Mouse (Mus musculus) mouse trophoblast stem cell (cell line): ENCODE results near the gene Epn3.

ENCODE experiments used
- in situ Hi-C, 2 experiments: fragments of 300-500 bp; cut with MseI, MboI; formaldehyde crosslinking; loops; 2 replicates in 1 of 2; 3 replicates in 1 of 2; pipeline ENCODE4 v1.15.1; 2025

Epn3 gene

GRCm38 (mm10) chr11:94498093-94498996 lies 1.4 kb downstream of the Epn3 start:
- in situ Hi-C loops = no loop called here

DNA sequence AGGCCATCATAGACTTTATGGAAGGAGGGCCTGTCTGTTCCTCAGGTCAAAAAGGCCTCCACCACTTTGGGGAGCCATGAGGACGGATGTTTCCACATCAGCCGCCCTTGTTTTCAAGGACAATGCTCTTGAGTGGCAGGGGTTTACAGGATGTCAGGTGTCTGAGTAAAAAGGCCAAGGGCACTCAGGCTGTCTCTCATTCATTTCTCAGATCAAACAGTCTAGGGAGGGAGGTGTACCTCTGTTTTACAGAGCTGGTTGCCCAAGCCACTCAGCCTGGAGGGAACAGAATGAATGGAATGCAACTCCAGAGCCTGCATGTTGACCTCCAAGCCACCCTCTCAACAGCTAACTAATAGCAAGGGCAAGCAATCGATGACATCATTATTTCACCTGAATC lies 4.4 kb downstream of the Epn3 start:
- in situ Hi-C loops = no loop called here

DNA sequence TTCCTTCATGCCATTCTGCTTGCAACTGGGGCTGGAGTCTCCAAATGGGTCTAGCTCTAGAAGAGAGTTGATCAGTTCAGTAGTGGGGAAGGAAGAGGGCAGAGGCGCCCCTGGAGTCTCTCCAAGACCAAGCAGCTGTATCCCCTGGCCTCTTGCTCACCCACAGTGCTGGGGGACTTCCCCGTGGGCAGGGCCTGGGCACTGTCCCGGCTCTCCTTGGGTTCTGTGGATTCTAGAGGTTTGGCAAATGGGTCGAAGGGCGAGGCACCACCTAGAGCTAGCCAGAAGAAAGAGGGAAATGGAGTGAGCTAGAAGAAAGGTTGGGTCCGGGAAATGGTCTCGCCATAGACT lies 8.1 kb downstream of the Epn3 start:
- in situ Hi-C loops = no loop called here

DNA sequence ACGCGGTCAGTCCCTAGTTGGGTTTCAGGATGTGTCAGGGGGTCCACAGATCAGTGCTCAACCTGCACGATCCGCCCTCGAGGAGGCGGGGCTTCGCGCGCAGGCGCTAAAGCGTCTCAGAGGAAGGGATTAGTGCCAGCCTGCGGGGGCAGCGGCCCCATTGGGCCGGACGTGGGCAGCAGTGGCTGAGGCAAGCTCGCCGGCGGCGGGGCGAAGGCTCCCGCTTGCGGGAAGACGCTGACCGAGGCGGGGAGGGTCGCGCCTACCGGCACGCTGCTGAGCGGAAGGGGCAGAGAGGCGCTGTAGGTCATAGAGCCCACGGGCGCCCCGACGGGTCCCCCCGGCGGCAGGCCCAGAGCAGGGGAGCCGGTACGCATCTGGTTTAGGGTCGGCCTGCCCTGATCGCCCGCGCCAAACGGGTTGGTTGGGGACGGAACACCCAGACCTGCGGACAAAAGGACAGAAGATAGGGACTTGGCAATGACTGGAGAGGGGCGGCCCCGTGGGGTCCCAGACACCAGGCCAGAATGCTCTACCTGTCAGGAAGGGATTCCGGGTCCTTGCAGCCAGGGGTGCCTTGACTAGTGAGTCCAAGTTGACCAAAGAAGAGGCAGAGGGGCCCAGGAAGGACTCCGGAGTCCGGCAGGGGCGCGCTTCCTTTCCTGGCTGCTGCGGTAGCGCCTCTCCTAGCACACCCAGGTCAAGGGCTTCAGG lies 8.6 kb downstream of the Epn3 start:
- in situ Hi-C loops = no loop called here

DNA sequence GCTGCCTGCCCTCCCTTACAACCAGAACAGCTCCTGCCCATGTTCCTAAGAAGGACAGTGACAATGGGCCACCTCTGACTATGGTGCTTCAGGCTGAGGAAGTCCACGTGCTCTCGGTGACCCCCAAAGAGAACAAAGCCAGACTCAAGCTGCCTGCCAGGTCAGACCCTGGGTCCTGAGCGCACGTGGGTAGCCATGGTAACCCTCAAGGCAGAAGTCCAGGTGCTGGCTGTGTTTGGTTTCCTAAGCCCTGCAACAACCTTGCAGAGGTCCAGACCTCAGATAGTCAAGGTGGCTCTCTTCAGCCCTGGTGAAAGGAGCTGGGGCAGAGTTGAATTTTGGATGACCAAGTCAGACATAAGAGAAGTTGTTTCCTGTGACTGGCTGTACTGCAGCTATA lies 10.0 kb downstream of the Epn3 start:
- in situ Hi-C loops = loop anchor here in 1 of 2 experiments (5.0 kb wide), 1 partner anchor 152 kb away; no protein-coding TSS in a partner anchor

DNA sequence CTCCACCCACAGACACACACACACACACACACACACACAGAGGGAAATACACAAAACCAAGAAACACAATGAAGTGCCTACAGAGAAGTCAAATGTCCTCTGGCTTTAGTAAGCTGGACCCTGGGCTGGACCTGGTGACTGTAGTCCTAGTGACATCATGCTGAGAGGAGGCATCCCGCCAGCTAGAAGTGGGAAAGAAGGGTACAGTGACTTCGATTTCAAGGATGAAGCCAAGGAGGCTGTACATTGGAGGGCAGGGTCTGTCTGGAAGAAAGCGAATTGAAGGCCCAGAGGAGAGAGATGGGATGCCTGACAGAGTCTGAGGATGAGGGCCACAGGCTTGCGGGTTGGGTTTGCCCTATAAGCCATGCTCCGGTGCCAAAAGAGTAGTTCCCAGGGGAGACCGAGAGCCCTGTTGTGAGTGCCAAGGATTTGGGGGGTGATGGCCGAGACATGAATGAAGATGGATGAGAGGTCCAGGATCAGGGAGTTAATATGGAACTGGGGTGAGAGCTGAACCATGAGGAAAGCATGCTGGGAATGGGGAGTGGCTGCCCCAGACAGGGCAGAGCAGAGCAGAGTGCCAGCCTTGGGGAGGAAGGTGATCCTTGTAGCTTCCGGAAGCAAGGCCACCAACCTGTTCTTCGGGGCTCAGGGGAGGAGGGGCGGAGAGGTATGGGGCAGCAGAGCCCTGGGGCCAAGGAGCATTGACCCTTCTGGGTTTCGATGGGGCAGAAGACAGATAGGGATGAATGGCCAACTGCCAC lies 10.8 kb downstream of the Epn3 start:
- in situ Hi-C loops = loop anchor here in 1 of 2 experiments (5.0 kb wide), 1 partner anchor 152 kb away; no protein-coding TSS in a partner anchor

GRCm38 (mm10) chr11:94486001-94486400 lies 13.8 kb downstream of the Epn3 start, which contains the start of gene Spata20:
Spata20 (minus strand) TSS chr11:94486179.
- in situ Hi-C loops = loop anchor here in 1 of 2 experiments (5.0 kb wide), 1 partner anchor 149 kb away; no protein-coding TSS in a partner anchor

GRCm38 (mm10) chr11:94485223-94485622 lies 14.6 kb downstream of the Epn3 start:
- in situ Hi-C loops = loop anchor here in 1 of 2 experiments (5.0 kb wide), 1 partner anchor 148 kb away; no protein-coding TSS in a partner anchor

DNA sequence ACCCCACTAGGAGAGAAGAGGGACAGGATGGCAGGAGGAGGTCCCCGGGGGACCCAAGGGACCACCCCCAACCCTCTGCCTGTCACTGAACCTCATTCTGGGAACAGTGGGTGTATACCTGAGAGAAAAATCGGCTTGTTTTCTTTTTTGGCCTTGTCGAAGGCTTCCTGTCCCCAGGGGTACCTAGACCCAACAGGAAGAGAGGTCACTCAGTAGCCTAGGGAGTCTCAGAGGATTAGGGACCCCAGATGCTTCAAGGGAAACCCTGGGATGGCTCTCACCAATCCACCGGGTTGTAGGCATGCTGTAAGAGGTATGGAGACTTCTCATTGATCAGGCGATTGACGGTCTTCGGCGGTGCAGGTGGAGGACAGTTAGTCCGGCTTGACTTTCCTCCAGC lies 15.1 kb downstream of the Epn3 start:
- in situ Hi-C loops = loop anchor here (5.0 kb wide), 1 partner anchor 147 kb away; no protein-coding TSS in a partner anchor

- in situ Hi-C loops = loop anchor here in 1 of 2 experiments (5.0 kb wide), 1 partner anchor 147 kb away; no protein-coding TSS in a partner anchor
Measured at GRCm38 (mm10) chr11:94483921-94484320, 15.9 kb downstream of the Epn3 start.

DNA sequence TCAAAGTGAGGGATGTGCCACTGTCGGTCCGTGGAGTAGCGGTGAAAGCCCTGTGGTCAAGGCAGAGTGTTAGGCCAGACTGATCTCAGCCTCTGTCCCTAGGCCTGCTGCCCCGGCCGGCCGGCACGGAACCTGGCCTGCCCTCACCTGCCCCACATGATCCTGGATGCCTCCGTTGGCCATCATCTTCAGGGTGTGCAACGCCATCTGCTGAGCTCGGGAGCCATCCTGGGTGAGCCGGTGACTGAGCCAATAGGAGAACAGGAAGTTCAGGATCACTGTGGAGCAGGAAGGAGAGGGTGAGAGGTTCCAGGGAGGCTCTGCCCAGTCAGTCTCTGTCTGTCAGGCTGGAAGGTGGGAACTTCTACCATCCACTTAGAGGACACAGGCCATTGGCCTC lies 16.3 kb downstream of the Epn3 start:
- in situ Hi-C loops = loop anchor here in 1 of 2 experiments (5.0 kb wide), 1 partner anchor 146 kb away; no protein-coding TSS in a partner anchor

DNA sequence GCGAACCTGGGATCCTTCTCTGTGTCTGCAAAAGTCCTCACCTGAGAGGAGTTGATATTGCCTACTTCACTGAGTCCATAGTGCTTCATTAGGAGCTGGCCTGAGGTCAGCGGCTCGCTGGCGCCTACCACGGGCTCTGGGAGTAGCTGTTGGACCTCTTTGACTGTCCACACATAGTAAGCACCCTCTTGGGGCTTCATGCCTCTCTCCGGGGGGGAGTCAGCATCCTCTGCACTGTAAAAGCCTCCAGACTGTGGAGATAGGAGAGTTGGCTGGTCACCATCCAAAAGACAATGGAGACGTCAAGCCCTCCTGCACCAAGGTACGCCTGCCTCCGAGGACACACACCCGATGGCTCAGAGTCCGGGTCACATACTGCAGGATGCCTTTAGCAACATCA lies 17.0 kb downstream of the Epn3 start:
- in situ Hi-C loops = loop anchor here in 1 of 2 experiments (5.0 kb wide), 1 partner anchor 145 kb away; no protein-coding TSS in a partner anchor

- in situ Hi-C loops = loop anchor here in 1 of 2 experiments (5.0 kb wide), 1 partner anchor 145 kb away; no protein-coding TSS in a partner anchor
Measured at GRCm38 (mm10) chr11:94481963-94482362, 17.8 kb downstream of the Epn3 start.

GRCm38 (mm10) chr11:94480382-94480781 lies 19.4 kb downstream of the Epn3 start:
- in situ Hi-C loops = loop anchor here in 1 of 2 experiments (5.0 kb wide), 1 partner anchor 143 kb away; no protein-coding TSS in a partner anchor

DNA sequence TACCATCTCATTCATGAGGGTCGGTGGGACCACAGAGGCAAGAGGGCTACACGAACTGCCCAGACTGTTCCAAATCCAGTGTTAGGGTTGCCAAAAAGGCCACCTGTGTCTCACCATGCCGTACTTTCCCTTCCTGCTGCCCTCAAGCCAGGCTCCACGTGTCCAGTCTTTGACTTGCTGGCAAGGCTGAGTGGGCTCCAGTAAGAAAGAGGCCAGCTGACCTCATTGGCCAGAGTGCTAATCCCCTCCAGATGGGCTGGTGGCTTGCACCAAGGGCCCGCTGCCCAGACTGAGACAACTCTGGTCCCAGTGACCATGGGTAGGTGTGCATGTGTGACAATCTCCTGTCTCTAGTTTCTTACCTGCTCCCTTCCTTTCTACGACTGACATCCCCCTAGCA lies 22.1 kb downstream of the Epn3 start:
- in situ Hi-C loops = no loop called here

- in situ Hi-C loops = no loop called here
Measured at GRCm38 (mm10) chr11:94475722-94476121, 24.1 kb downstream of the Epn3 start.

DNA sequence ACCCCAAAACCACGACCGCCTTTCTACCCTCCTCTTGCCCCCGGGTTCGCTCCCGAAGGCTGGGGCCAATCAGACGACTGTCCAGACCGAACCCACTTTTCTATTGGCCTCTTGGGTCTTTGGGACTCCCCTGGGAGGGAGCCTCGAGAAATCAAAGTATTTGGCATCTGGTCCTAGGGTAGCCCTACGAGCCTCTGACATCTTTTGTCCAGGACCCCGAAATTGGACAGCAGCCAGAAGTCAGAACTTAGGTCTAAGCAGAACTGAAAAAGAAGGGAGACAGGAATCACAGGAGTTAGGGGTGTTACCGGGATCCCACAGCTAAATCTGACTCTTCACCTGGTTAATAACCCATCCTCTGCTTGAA lies 25.2 kb downstream of the Epn3 start:
- in situ Hi-C loops = no loop called here

- in situ Hi-C loops = no loop called here
Measured at GRCm38 (mm10) chr11:94473707-94474543, 25.8 kb downstream of the Epn3 start, which contains the start of gene Cacna1g. Cacna1g (minus strand) TSS chr11:94474198.

- in situ Hi-C loops = no loop called here
Measured at GRCm38 (mm10) chr11:94472916-94473706, 26.7 kb downstream of the Epn3 start.

DNA sequence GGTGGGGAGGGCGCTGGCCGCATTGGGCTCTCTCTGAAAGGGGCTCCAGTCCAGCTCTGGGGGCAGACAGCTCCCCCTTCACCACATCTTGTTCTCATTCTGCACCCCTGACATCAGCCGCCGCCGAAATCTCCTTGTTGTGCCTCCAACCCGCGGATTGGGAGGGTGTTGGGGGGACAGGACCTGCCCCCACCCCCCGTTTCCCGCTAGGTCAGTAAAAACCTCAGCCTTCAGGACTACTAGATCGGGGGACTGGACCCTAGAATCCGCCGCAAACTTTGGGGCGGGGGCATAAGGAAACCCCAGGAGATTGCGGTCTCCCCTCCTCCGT lies 27.2 kb downstream of the Epn3 start:
- in situ Hi-C loops = no loop called here
